Mouse (Mus musculus) left cerebral cortex, adult 2 months (tissue): ENCODE data around the gene B3galt5. TPM values are rescaled to one million over a fixed set of nuclear protein-coding genes. Genes with fewer than 3 reads are reported as not detected.
"Not testable (repeated sequence)": the region's sequence is repeated elsewhere in the genome, so short reads cannot be mapped to it uniquely, and the experiment has no call there.

Source experiments
- DNase-seq, 2 experiments: peaks; one replicate each; pipeline ENCODE4 v3.0.0; 2021 to 2022; ENCODE audit warnings: low spot score in 2 of 2, mixed read lengths in 1 of 2; ENCODE audit errors: extremely low spot score in 1 of 2
- H3K27ac ChIP-seq: fragments of 200-600 bp; 2 replicates; pipeline ENCODE4 v1.8.1; 2022
- H3K4me3 ChIP-seq: fragments of 200-600 bp; 2 replicates; pipeline ENCODE4 v1.8.1; 2022
- CTCF ChIP-seq: fragments of 200-600 bp; IDR thresholded peaks from 2 replicates; pipeline ENCODE4 v1.8.1; 2022; ENCODE audit warnings: antibody characterized with exemption, mild to moderate bottlenecking, moderate library complexity
- intact Hi-C: fragments of 180-260 bp; cut with DNase I; formaldehyde crosslinking; loops from one replicate; pipeline ENCODE4 v1.15.1; 2025
- total RNA-seq, 2 experiments: library from RNA; stranded (reverse); gene quantifications; 2 replicates each; pipeline ENCODE4 v1.2.3; 2021

The B3galt5 gene
- total RNA-seq, 2 experiments from 2014 or later: 17.2 to 20.5 TPM

GRCm38 (mm10) chr16:96306905-96307304, 71.3 kb downstream of the B3galt5 start:
- intact Hi-C loops: no loop called here
- DNase-seq: no peak
- Histone ChIP-seq H3K27ac (no peak overlapping the region), H3K4me3 (no peak overlapping the region)
- no peak for TF ChIP-seq CTCF

DNA sequence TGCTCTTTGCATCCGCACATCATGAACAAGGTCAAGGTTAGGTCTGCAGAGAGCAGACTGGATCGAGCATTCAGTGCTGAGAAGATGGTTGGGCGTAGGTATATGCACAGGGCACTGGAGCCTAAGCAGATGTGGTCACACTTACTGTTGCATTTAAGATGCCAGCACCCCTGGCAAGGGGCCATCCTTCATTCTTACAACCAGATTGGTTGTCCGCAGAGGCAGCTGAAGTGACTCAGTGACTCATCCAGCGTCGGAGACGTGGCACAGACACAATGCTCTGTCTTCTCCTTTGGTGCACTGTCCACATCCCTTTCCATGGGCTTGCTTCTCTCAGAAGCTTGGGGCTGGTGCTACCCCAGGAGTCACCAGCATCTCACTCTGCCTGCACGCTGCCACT, 82.2 kb downstream of the B3galt5 start:
- intact Hi-C loops: no loop called here
- DNase-seq: no peak
- no peak for TF ChIP-seq CTCF
- Histone ChIP-seq H3K27ac (no peak overlapping the region), H3K4me3 (no peak overlapping the region)

- H3K4me3 ChIP-seq: no peak overlapping the region
- no peak for DNase-seq
- no peak overlapping the region for H3K27ac ChIP-seq
- intact Hi-C loops: no loop called here
- no peak for TF ChIP-seq CTCF
Observed at GRCm38 (mm10) chr16:96322739-96323138, 87.1 kb downstream of the B3galt5 start.

GRCm38 (mm10) chr16:96323166-96323565, 87.6 kb downstream of the B3galt5 start:
- TF ChIP-seq CTCF: no peak
- H3K4me3 ChIP-seq: no peak overlapping the region
- H3K27ac ChIP-seq: no peak overlapping the region
- DNase-seq: no peak
- intact Hi-C loops: no loop called here

DNA sequence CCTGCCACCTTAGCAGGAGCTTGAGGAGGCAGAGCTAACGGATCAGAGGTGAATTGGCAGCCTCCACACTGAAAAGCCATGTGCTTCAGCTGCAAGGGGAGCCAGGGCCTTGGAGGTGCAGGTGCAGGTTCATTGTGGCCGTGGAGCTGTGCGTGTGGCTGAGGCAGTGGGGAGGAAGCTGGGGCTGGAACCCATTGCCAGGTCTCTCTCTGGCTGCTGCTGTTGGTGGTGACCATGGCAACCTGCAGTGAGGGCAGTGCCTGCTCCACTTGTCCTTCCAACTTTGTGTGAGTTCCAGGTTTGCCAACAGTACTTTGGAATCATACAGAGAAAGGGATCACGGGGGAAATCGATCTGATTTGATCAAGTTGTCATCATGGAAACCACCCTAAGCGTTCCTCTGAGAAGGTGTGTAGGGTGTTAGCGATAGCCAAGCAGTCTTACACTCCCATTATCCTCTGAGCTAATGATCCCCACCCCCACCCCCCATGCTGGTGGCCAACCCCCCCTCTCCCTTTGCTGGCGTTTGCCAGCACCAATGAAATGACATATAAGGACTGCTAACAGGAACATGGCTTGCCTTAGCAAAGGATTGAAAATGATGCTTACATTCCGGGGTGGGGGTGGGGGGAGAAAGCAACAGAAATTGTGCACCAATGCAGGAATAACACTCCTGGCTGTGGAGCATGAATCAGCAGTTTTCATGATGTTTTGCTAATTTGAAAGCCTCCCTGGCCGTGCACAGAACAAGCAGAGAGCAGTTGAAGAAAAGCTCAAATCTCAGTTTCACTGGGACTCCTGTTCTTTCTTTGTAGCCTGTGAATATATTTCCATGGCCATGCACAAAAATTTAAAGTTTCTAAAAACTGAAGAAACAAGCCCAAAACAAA, 90.8 kb downstream of the B3galt5 start:
- H3K27ac ChIP-seq: no peak overlapping the region
- intact Hi-C loops: loop anchor here (5.0 kb wide), 1 partner anchor 44 kb away; no protein-coding TSS in a partner anchor
- H3K4me3 ChIP-seq: no peak overlapping the region
- peak; percentile 23 to 40 for DNase-seq
- TF ChIP-seq CTCF: no peak

DNA sequence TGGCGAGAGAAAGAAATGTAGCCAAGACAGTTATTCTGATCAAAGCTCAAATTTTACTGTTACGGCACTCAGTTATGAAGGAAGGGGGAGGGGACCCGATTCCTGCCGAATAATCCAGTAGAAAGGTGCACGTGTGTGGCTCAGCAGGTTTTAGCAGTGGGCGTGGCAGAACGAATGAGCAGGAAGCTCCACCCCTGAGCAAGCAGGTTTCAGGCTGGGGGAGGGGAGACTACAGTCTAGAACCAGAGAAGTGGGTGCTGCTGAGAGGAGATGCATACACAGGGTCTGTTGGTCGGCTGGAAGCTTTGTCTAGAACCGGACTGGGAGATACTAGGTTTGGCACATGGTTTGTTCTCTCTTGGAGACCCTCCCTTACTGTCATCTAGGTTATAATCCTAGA, 91.7 kb downstream of the B3galt5 start:
- intact Hi-C loops: loop anchor here (5.0 kb wide), 1 partner anchor 45 kb away; no protein-coding TSS in a partner anchor
- DNase-seq, H3K27ac ChIP-seq, H3K4me3 ChIP-seq: not testable (repeated sequence)

DNA sequence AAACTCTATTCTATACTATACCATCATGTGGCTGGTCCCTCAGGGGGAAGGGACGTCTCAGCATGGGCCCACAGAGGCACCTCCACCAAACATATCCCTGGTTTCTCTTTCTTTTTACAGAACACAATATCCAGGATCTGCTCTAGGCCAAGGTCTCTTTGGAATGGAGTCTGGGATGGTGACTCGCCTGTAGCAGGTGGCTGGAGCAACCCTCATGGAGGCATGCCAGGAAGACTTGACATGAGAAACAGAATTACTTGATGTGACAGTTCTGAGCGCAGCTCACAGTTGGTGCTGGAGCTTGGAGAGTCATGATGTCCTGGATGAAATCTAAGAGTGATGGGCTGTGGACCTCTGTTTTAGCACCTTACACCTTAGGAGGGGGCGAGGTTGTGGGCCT, 104.0 kb downstream of the B3galt5 start:
- DNase-seq: no peak
- no peak for TF ChIP-seq CTCF
- no peak overlapping the region for H3K27ac ChIP-seq
- H3K4me3 ChIP-seq: no peak overlapping the region
- intact Hi-C loops: no loop called here

DNA sequence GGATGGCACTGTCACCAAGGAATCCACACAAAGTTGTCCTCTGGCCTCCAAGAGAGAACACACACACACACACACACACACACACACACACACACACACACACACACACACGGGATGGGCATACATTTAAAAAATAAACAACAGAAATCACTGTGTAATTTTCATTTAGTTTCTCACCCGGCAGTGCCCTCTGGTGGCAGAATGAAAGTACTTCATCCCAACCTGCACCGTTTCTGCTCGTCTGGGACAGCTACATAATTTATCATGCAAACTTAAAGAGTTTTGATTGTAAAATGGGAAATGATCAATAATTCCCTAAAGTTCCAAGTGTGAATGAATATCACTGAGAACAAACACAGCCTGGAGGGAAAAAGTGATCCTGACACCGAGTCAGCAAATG, 105.7 kb downstream of the B3galt5 start:
- Histone ChIP-seq H3K4me3 (no peak overlapping the region), H3K27ac (no peak overlapping the region)
- DNase-seq: peak; percentile 56 to 57
- intact Hi-C loops: loop anchor here (1.0 to 5.0 kb wide), 2 partner anchors 111 to 194 kb away; partner anchors contain the start of gene Wrb
- peak; percentile 67 for TF ChIP-seq CTCF

- H3K27ac ChIP-seq: no peak overlapping the region
- DNase-seq: no peak
- no peak overlapping the region for H3K4me3 ChIP-seq
- TF ChIP-seq CTCF: no peak
- intact Hi-C loops: loop anchor here (1.0 to 5.0 kb wide), 2 partner anchors 112 to 195 kb away; partner anchors contain the start of gene Wrb
Observed at GRCm38 (mm10) chr16:96341945-96342344, 106.3 kb downstream of the B3galt5 start.

DNA sequence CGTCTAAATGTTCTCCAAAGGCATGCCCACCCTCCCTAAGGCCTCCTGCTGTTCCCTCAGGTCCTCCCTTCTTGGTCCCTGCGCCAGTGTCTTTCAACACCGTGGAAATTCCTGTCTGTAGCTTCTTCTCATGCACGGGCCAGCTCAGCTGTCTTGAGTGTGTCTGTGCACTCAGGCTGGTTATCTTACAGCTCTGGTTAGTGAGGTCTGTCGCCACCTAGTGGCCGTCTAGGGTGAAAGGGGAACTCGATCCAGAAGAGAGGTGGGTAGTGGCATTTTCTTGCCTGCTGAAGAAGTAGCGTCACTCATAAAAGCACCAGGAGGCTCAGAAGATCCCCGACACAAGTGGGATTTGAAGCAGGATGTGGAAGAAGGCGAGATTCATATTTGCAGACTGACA, 109.5 kb downstream of the B3galt5 start:
- peak; percentile 92 for TF ChIP-seq CTCF
- H3K27ac ChIP-seq: no peak overlapping the region
- intact Hi-C loops: loop anchor here (1.0 kb wide), 1 partner anchor 115 kb away; no protein-coding TSS in a partner anchor

DNA sequence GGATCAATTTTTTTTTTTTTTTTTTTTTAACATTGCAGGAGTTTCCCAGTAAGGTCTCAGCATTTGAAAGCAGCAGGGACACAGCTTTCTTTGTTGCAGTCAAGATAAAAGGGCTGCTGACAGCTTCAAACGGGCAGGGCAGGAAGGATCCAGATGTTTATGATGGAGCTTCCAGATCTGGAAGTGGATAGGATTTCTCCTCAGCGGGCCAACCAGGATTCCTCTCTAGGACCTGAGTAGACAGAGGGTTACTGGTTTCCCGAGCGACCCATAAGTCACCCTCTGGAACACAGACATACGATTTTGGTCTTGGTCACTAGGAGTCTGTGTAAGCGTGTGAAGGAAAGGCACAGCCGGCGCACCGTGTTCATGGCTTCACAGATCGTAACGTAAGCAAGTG, 112.5 kb downstream of the B3galt5 start:
- intact Hi-C loops: no loop called here
- TF ChIP-seq CTCF: no peak
- Histone ChIP-seq H3K4me3 (no peak overlapping the region), H3K27ac (no peak overlapping the region)
- DNase-seq: no peak

More for the DNA sequence above, 109.5 kb downstream of the B3galt5 start:
- no peak overlapping the region for H3K4me3 ChIP-seq
- peak; percentile 84 to 86 for DNase-seq

GRCm38 (mm10) chr16:96348766-96349165, 113.2 kb downstream of the B3galt5 start:
- no peak for TF ChIP-seq CTCF
- H3K4me3 ChIP-seq: no peak overlapping the region
- DNase-seq: no peak
- no peak overlapping the region for H3K27ac ChIP-seq
- intact Hi-C loops: no loop called here
